Mouse (Mus musculus) liver, postnatal 0 days (tissue): ENCODE data around the gene Zscan5b. TPM values are rescaled to one million over a fixed set of nuclear protein-coding genes. Genes with fewer than 3 reads are reported as not detected.
"Not testable (repeated sequence)": the region's sequence is repeated elsewhere in the genome, so short reads cannot be mapped to it uniquely, and the experiment has no call there.

ENCODE experiments used
- ATAC-seq: fragments of 200-750 bp; cut with Nextera tagmentation; 2 replicates; pipeline ENCODE4 v1.8.0; 2017; ENCODE audit warnings: mild to moderate bottlenecking, moderate library complexity
- DNase-seq: peaks from one replicate; pipeline ENCODE4 v3.0.0-alpha.2; 2016
- H3K27ac ChIP-seq: fragments of 300-500 bp; sonication (generic); 2 replicates; pipeline ENCODE4 v1.5.1; 2014; ENCODE audit warnings: antibody characterized with exemption, moderate library complexity, mild to moderate bottlenecking, low read depth
- H3K27me3 ChIP-seq: fragments of 300-500 bp; sonication (generic); 2 replicates; pipeline ENCODE4 v1.6.1; 2014; ENCODE audit warnings: low read length, control low read depth, mixed read lengths; ENCODE audit not compliant: insufficient read depth
- H3K36me3 ChIP-seq: fragments of 300-500 bp; sonication (generic); replicated peaks from 2 replicates; pipeline ENCODE4 v1.6.1; 2014; ENCODE audit warnings: mild to moderate bottlenecking, control low read depth, low read length, moderate library complexity, mixed read lengths; ENCODE audit not compliant: insufficient read depth
- H3K4me1 ChIP-seq: fragments of 300-500 bp; sonication (generic); 2 replicates; pipeline ENCODE4 v1.6.1; 2014; ENCODE audit warnings: antibody characterized with exemption, mild to moderate bottlenecking, control low read depth; ENCODE audit not compliant: insufficient read depth
- H3K4me2 ChIP-seq: fragments of 300-500 bp; sonication (generic); 2 replicates; pipeline ENCODE4 v1.6.1; 2014; ENCODE audit warnings: low read depth, mild to moderate bottlenecking, low read length, moderate library complexity, mixed read lengths
- H3K4me3 ChIP-seq: fragments of 300-500 bp; sonication (generic); 2 replicates; pipeline ENCODE4 v1.5.1; 2014; ENCODE audit warnings: low read depth, low read length
- H3K9ac ChIP-seq: fragments of 300-500 bp; sonication (generic); replicated peaks from 2 replicates; pipeline ENCODE4 v1.6.1; 2014; ENCODE audit warnings: mild to moderate bottlenecking, moderate library complexity
- H3K9me3 ChIP-seq: fragments of 300-500 bp; sonication (generic); 2 replicates; pipeline ENCODE4 v1.6.1; 2016; ENCODE audit warnings: mild to moderate bottlenecking, control low read depth, low read length, mixed read lengths
- CTCF ChIP-seq: sonication (generic); IDR thresholded peaks from 2 replicates; pipeline ENCODE4 v1.5.1; 2016; ENCODE audit warnings: antibody characterized with exemption, low read depth
- EP300 ChIP-seq: IDR thresholded peaks from 2 replicates; pipeline ENCODE4 v1.6.1; 2016; ENCODE audit warnings: antibody characterized with exemption, low read depth, mild to moderate bottlenecking
- WGBS: fragments of 180-500 bp; shearing (Covaris S2); extraction: QIAGEN DNeasy Blood & Tissue Kit; methylation state at CpG from one replicate; pipeline ENCODE4 v1.1.7; 2014; ENCODE audit not compliant: insufficient replicate concordance; 5-methylcytosine and 5-hydroxymethylcytosine counted together
- polyA plus RNA-seq: library from polyadenylated mRNA; unstranded; fragments of >200 nt; fragmentation: Nextera tagmentation; extraction: Ambion mirVana; gene quantifications from 2 replicates; pipeline ENCODE4 v1.2.1, GENCODE M21; 2015

The Zscan5b gene
- polyA plus RNA-seq, 1 experiment from 2014 or later, result not detected

DNA sequence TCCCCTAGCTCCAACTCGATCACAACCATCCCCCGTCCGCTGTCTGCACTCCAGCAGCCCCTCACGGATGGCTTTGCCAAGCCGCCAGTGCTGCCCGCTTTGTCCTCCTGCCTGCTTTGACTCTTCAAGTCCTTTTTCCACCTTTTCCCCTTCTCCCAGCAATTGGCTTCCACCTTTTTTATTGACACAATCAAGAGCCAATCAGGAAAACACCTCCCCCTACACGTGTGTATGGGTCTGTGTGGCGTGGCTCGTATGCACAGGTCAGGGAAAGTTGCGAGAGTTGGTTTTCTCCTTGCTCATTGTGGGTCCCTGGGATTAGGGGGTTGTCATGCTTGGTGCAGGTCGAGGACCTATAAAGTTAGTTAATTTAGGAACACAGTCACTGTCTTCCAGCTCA is 17.7 kb downstream of the Zscan5b start:
- Histone ChIP-seq H3K4me3 (no peak overlapping the region), H3K9me3 (no peaks in the 10 kb centered on the region), H3K4me1 (no peaks in the 10 kb centered on the region), H3K4me2 (no peak overlapping the region), H3K27ac (no peak overlapping the region), H3K9ac (no peak overlapping the region), H3K27me3 (no peaks in the 10 kb centered on the region), H3K36me3 (no peaks in the 10 kb centered on the region)
- DNase-seq (no peak), ATAC-seq (no peak)
- no peak for TF ChIP-seq EP300
- TF ChIP-seq CTCF, result no peak
- 47% methylated on average over 11 of the region's 11 CpGs for WGBS

GRCm38 (mm10) chr7:6240841-6241425 is 18.9 kb downstream of the Zscan5b start:
- peak; percentile 71 for TF ChIP-seq CTCF
- DNase-seq, result peak; percentile 54
- H3K4me2 ChIP-seq, H3K4me1 ChIP-seq, H3K9me3 ChIP-seq, H3K27ac ChIP-seq, H3K36me3 ChIP-seq, H3K4me3 ChIP-seq, ATAC-seq, H3K9ac ChIP-seq, H3K27me3 ChIP-seq: not testable (repeated sequence)
- WGBS, result 3% methylated on average over 1 of the region's 1 CpGs

DNA sequence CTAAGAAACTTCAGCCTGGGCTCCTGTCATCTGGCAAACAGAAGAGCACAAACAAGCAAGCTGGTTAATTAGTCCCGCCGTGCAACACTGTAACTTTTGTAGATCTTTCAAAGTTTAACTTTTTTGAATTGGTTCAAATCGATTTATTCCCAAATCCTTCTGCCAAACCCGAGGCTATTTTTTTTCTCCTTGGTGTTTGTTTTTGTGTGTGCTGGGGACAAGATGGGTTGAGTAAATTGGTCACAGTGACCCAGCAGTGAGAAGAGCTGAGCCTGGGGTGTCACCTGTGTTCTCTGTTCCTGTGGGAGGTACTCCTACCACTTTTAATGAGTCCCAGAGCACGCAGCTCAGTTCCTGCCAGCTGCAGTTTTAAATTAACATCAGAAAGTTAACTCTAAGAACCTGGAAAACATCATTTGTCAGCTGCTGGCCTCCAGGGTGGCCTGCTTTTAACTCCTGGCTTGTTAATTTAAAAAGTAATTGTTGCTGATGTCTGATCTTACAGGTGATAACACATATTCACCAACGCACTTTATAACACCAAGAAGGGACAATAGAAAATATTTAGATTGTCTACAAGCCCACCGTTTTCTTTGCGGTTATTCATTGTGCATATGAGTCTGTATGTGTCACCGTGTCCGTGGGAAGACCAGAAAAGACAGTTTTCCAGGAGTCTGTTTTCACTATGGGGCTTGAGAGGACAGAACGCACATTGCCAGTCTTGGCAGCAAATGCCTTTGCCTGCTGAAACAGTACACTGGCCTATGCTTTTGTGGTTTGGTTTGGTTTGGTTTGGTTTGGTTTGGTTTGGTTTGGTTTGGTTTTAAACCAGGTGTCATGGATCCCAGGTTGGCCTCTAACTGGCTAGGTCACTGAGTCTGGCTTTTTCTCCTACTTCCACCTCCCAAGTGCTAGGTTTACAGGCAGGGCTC is 22.5 kb downstream of the Zscan5b start:
- no peak overlapping the region for H3K27ac ChIP-seq

DNA sequence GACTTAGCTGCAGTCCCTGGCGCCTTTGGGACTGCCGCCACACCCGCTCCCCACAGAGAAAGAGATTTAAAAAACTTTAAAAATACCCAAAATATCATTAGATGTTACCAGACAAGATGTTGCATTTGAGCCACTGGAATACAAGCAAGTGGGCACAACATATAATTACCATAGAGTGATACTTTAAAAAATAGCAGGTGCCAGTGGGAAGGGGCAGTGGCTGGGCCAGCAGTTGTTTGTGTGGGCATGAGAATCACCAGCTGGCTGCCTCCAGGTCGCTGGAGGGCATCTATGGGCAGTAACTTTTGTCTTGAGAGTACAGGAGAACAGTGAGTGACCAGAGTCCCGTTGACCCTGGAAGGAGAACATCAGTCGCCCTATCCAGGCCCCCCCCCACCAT is 30.3 kb downstream of the Zscan5b start, which contains the start of gene Epp13:
Gene Epp13 (plus strand): TSS at position 301 of the 400 bp plus-strand sequence.
- no peaks in the 10 kb centered on the region for H3K27me3 ChIP-seq
- H3K4me2 ChIP-seq, result no peak within 1 kb of the TSS
- WGBS, result 82% methylated on average over 6 of the region's 6 CpGs

More for the DNA sequence above, 22.5 kb downstream of the Zscan5b start:
- H3K4me2 ChIP-seq, result no peak overlapping the region
- WGBS, result 47% methylated on average over 11 of the region's 11 CpGs
- TF ChIP-seq CTCF, result no peak
- no peak for TF ChIP-seq EP300
- H3K27me3 ChIP-seq, result no peaks in the 10 kb centered on the region
- H3K36me3 ChIP-seq, result no peaks in the 10 kb centered on the region
- H3K9me3 ChIP-seq, result no peaks in the 10 kb centered on the region
- DNase-seq (no peak), ATAC-seq (no peak)
- H3K4me1 ChIP-seq, result no peaks in the 10 kb centered on the region
- H3K9ac ChIP-seq, result no peak overlapping the region
- no peak overlapping the region for H3K4me3 ChIP-seq

GRCm38 (mm10) chr7:6254451-6254850 is 32.4 kb downstream of the Zscan5b start:
- H3K9me3 ChIP-seq, result no peaks in the 10 kb centered on the region
- H3K36me3 ChIP-seq, result no peaks in the 10 kb centered on the region
- H3K9ac ChIP-seq, result no peak overlapping the region
- no peak overlapping the region for H3K27ac ChIP-seq
- TF ChIP-seq CTCF (no peak), EP300 (no peak)
- WGBS, result 77% methylated on average over 5 of the region's 5 CpGs
- H3K4me1 ChIP-seq, result no peaks in the 10 kb centered on the region
- ATAC-seq (no peak), DNase-seq (no peak)
- H3K27me3 ChIP-seq, result no peaks in the 10 kb centered on the region
- no peak overlapping the region for H3K4me3 ChIP-seq
- H3K4me2 ChIP-seq, result no peak overlapping the region

More for the DNA sequence above, 30.3 kb downstream of the Zscan5b start, which contains the start of gene Epp13:
- Histone ChIP-seq H3K27ac (no peak within 1 kb of the TSS), H3K36me3 (no peaks in the 10 kb centered on the region), H3K9me3 (no peaks in the 10 kb centered on the region), H3K4me3 (no peak within 1 kb of the TSS), H3K9ac (no peak within 1 kb of the TSS), H3K4me1 (no peaks in the 10 kb centered on the region)
- TF ChIP-seq CTCF (no peak), EP300 (no peak)
- DNase-seq (no peak), ATAC-seq (no peak)

GRCm38 (mm10) chr7:6257386-6257785 is 35.3 kb downstream of the Zscan5b start:
- no peak overlapping the region for H3K4me2 ChIP-seq
- no peaks in the 10 kb centered on the region for H3K9me3 ChIP-seq
- no peaks in the 10 kb centered on the region for H3K4me1 ChIP-seq
- H3K9ac ChIP-seq, result no peak overlapping the region
- no peak for TF ChIP-seq EP300
- no peak for TF ChIP-seq CTCF
- ATAC-seq, result no peak
- 72% methylated on average over 4 of the region's 4 CpGs for WGBS
- H3K36me3 ChIP-seq, result no peaks in the 10 kb centered on the region
- H3K27ac ChIP-seq, result no peak overlapping the region
- H3K4me3 ChIP-seq, result no peak overlapping the region
- no peak for DNase-seq
- no peaks in the 10 kb centered on the region for H3K27me3 ChIP-seq
